Mouse (Mus musculus) liver, embryonic 14.5 days (tissue): ENCODE measurements at regions not wholly inside any gene's neighbourhood (a gene's known extent, or its start where the extent isn't known, plus 50 kb on each side); places are given as distances from the start of the nearest gene placed in this dataset.

Experiments
- ATAC-seq: fragments of 200-750 bp; cut with Nextera tagmentation; 2 replicates; pipeline ENCODE4 v1.8.0; 2017; ENCODE audit warnings: moderate number of reproducible peaks, mild to moderate bottlenecking, moderate library complexity; ENCODE audit not compliant: insufficient read depth
- DNase-seq, 3 experiments: peaks; one replicate each; pipeline ENCODE4 v3.0.0-alpha.2; 2012 to 2013; ENCODE audit warnings: low read depth in 3 of 3, low spot score in 3 of 3
- H3K27ac ChIP-seq: fragments of 300-500 bp; sonication (generic); 2 replicates; pipeline ENCODE4 v1.5.1; 2014; ENCODE audit warnings: moderate library complexity, mild to moderate bottlenecking, control low read depth, inconsistent platforms
- H3K27me3 ChIP-seq: fragments of 300-500 bp; sonication (generic); 2 replicates; pipeline ENCODE4 v1.6.1; 2014; ENCODE audit warnings: mild to moderate bottlenecking, low read length, moderate library complexity; ENCODE audit not compliant: control insufficient read depth, insufficient read depth
- H3K36me3 ChIP-seq: fragments of 300-500 bp; sonication (generic); replicated peaks from 2 replicates; pipeline ENCODE4 v1.6.1; 2014; ENCODE audit warnings: low read depth; ENCODE audit not compliant: control insufficient read depth, insufficient read depth
- H3K4me1 ChIP-seq, 2 experiments: fragments of 200-500 bp in 1 of 2; fragments of 300-500 bp in 1 of 2; sonication (generic) in 1 of 2; replicated peaks; 2 replicates each; pipeline ENCODE4 v1.6.1; 2012 to 2014; ENCODE audit warnings: antibody characterized with exemption in 1 of 2, inconsistent platforms in 1 of 2, low read length in 1 of 2; ENCODE audit not compliant: control insufficient read depth in 2 of 2, insufficient read depth in 2 of 2
- H3K4me2 ChIP-seq: fragments of 300-500 bp; sonication (generic); 2 replicates; pipeline ENCODE4 v1.6.1; 2014; ENCODE audit warnings: low read depth, mild to moderate bottlenecking, control low read depth, moderate library complexity
- H3K4me3 ChIP-seq, 2 experiments: fragments of 200-500 bp in 1 of 2; fragments of 300-500 bp in 1 of 2; sonication (generic) in 1 of 2; 2 replicates each; pipeline ENCODE4 v1.5.1; 2012 to 2014; ENCODE audit warnings: low read depth in 2 of 2, low read length in 2 of 2, mild to moderate bottlenecking in 2 of 2, control low read depth in 1 of 2, inconsistent platforms in 1 of 2, moderate library complexity in 1 of 2; ENCODE audit not compliant: insufficient read depth in 1 of 2
- H3K9ac ChIP-seq: fragments of 300-500 bp; sonication (generic); replicated peaks from 2 replicates; pipeline ENCODE4 v1.6.1; 2014; ENCODE audit warnings: mild to moderate bottlenecking, control low read depth, moderate library complexity
- H3K9me3 ChIP-seq: fragments of 300-500 bp; sonication (generic); 2 replicates; pipeline ENCODE4 v1.6.1; 2016; ENCODE audit warnings: low read length, mixed read lengths; ENCODE audit not compliant: control insufficient read depth
- CTCF ChIP-seq: IDR thresholded peaks from 2 replicates; pipeline ENCODE4 v1.5.1; 2016; ENCODE audit warnings: antibody characterized with exemption, low read depth, control low read depth
- EP300 ChIP-seq: IDR thresholded peaks from 2 replicates; pipeline ENCODE4 v1.6.1; 2016; ENCODE audit warnings: antibody characterized with exemption, low read depth
- WGBS: fragments of 180-500 bp; shearing (Covaris S2); extraction: QIAGEN DNeasy Blood & Tissue Kit; methylation state at CpG from one replicate; pipeline ENCODE4 v1.1.7; 2014; ENCODE audit not compliant: insufficient replicate concordance; 5-methylcytosine and 5-hydroxymethylcytosine counted together

GRCm38 (mm10) chr11:109067733-109068132, 76.4 kb downstream of the E030025P04Rik start:
- no peak overlapping the region for H3K27ac ChIP-seq
- no peaks in the 10 kb centered on the region for H3K4me1 ChIP-seq
- TF ChIP-seq CTCF (no peak), EP300 (no peak)
- ATAC-seq (no peak), DNase-seq (no peak)
- no peak overlapping the region for H3K4me3 ChIP-seq
- no peaks in the 10 kb centered on the region for H3K27me3 ChIP-seq
- WGBS: 46% methylated on average over 7 of the region's 7 CpGs
- H3K9me3 ChIP-seq: no peaks in the 10 kb centered on the region
- H3K4me2 ChIP-seq: no peak overlapping the region
- H3K9ac ChIP-seq: no peak overlapping the region
- no peaks in the 10 kb centered on the region for H3K36me3 ChIP-seq

- Histone ChIP-seq H3K9me3 (no peaks in the 10 kb centered on the region), H3K36me3 (no peaks in the 10 kb centered on the region), H3K4me3 (no peak overlapping the region), H3K27ac (no peak overlapping the region), H3K4me2 (no peak overlapping the region), H3K4me1 (no peaks in the 10 kb centered on the region), H3K9ac (no peak overlapping the region), H3K27me3 (no peaks in the 10 kb centered on the region)
- no peak for ATAC-seq
- no peak for DNase-seq
- 43% methylated on average over 4 of the region's 4 CpGs for WGBS
- TF ChIP-seq EP300 (no peak), CTCF (no peak)
Observed at GRCm38 (mm10) chr11:109061971-109062370, 82.2 kb downstream of the E030025P04Rik start.

DNA sequence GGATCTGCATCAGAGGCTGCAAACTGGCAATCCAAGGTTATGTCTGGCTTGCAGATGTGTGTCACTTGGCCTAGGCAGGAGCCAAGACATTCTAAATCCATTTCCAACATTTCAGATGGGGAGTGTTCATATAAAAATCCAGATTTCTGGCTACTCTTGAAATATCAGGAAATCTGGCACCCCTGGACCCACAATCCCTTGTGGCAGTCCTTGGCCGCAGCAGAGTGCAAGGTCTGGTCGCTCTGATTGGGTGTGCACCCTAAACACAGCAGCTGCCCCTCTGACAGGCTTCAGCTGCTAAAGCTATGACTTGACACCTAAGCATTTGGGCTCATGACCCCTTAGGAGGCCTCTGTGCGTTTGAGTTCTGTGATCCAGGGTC, 83.7 kb downstream of the E030025P04Rik start:
- Histone ChIP-seq H3K4me2 (no peak overlapping the region), H3K4me1 (no peaks in the 10 kb centered on the region), H3K36me3 (no peaks in the 10 kb centered on the region), H3K9ac (no peak overlapping the region), H3K9me3 (no peaks in the 10 kb centered on the region), H3K27ac (no peak overlapping the region), H3K4me3 (no peak overlapping the region), H3K27me3 (no peaks in the 10 kb centered on the region)
- DNase-seq (no peak), ATAC-seq (no peak)
- WGBS: 46% methylated on average over 3 of the region's 3 CpGs
- TF ChIP-seq EP300 (no peak), CTCF (no peak)

GRCm38 (mm10) chr11:109059863-109060526, 84.2 kb downstream of the E030025P04Rik start:
- WGBS: 73% methylated on average over 12 of the region's 12 CpGs

GRCm38 (mm10) chr11:109058021-109058420, 86.1 kb downstream of the E030025P04Rik start:
- Histone ChIP-seq H3K9ac (no peak overlapping the region), H3K4me3 (no peak overlapping the region), H3K36me3 (no peaks in the 10 kb centered on the region), H3K27me3 (no peaks in the 10 kb centered on the region), H3K4me2 (no peak overlapping the region), H3K27ac (no peak overlapping the region), H3K4me1 (no peaks in the 10 kb centered on the region), H3K9me3 (no peaks in the 10 kb centered on the region)
- ATAC-seq: no peak
- no peak for DNase-seq
- TF ChIP-seq CTCF (no peak), EP300 (no peak)

More at GRCm38 (mm10) chr11:109059863-109060526, 84.2 kb downstream of the E030025P04Rik start:
- H3K4me2 ChIP-seq: no peak overlapping the region
- H3K9me3 ChIP-seq: no peaks in the 10 kb centered on the region
- no peak overlapping the region for H3K27ac ChIP-seq
- no peaks in the 10 kb centered on the region for H3K27me3 ChIP-seq
- no peak for DNase-seq
- no peaks in the 10 kb centered on the region for H3K4me1 ChIP-seq
- ATAC-seq: no peak
- no peaks in the 10 kb centered on the region for H3K36me3 ChIP-seq
- H3K9ac ChIP-seq: no peak overlapping the region
- H3K4me3 ChIP-seq: no peak overlapping the region
- no peak for TF ChIP-seq CTCF
- TF ChIP-seq EP300: no peak
